Mouse (Mus musculus) stomach, postnatal 0 days (tissue): ENCODE results near the gene Ppp5c.

Experiments
- CTCF ChIP-seq: IDR thresholded peaks from 2 replicates; pipeline ENCODE4 v1.5.1; 2016; ENCODE audit warnings: antibody characterized with exemption, low read depth, mild to moderate bottlenecking, moderate library complexity
- EP300 ChIP-seq: optimal IDR thresholded peaks from 2 replicates; pipeline ENCODE3; 2016; ENCODE audit warnings: antibody characterized with exemption

- TF ChIP-seq CTCF, result no peak
- TF ChIP-seq EP300, result no peak
These were observed 2.8 kb downstream of the Ppp5c start for GRCm38 (mm10) chr7:17024814-17025504.
